Mouse (Mus musculus) lung, postnatal 4 days (tissue): Measurements from ENCODE around the gene Lcn2.
"Not testable (repeated sequence)": the region's sequence is repeated elsewhere in the genome, so short reads cannot be mapped to it uniquely, and the experiment has no call there.

Experiments used
- DNase-seq, 2 experiments: peaks; one replicate each; pipeline ENCODE4 v3.0.0; 2021

The Lcn2 gene

GRCm38 (mm10) chr2:32363376-32364106, 24.5 kb downstream of the Lcn2 start:
- peak; percentile 53 to 68 for DNase-seq

GRCm38 (mm10) chr2:32362817-32363340, 25.2 kb downstream of the Lcn2 start:
- peak; percentile 96 for DNase-seq

- not testable (repeated sequence) for DNase-seq
Measured at GRCm38 (mm10) chr2:32362274-32362673, 25.8 kb downstream of the Lcn2 start.

GRCm38 (mm10) chr2:32361437-32361836, 26.6 kb downstream of the Lcn2 start:
- peak; percentile 78 to 81 for DNase-seq

GRCm38 (mm10) chr2:32360741-32361140, 27.3 kb downstream of the Lcn2 start:
- peak; percentile 69 to 73 for DNase-seq

GRCm38 (mm10) chr2:32358381-32358780, 29.7 kb downstream of the Lcn2 start:
- no peak for DNase-seq

- no peak for DNase-seq
Measured at GRCm38 (mm10) chr2:32357710-32358109, 30.3 kb downstream of the Lcn2 start.

- no peak for DNase-seq
Measured at GRCm38 (mm10) chr2:32356216-32356615, 31.8 kb downstream of the Lcn2 start.

- DNase-seq = no peak
Measured at GRCm38 (mm10) chr2:32354336-32354895, 33.6 kb downstream of the Lcn2 start.

- DNase-seq = no peak
Measured at GRCm38 (mm10) chr2:32353836-32354235, 34.2 kb downstream of the Lcn2 start.

- peak; percentile 92 to 95 for DNase-seq
Measured at GRCm38 (mm10) chr2:32353007-32353542, 35.0 kb downstream of the Lcn2 start, which contains the start of gene Dnm1. Gene Dnm1, minus strand, starts transcription at chr2:32353338.

GRCm38 (mm10) chr2:32352151-32353006, 35.7 kb downstream of the Lcn2 start, which contains the start of gene Ciz1:
Gene Ciz1, plus strand, starts transcription at chr2:32352327.
- DNase-seq = peak in 1 of 2 experiments; percentile 24

GRCm38 (mm10) chr2:32351471-32351961, 36.5 kb downstream of the Lcn2 start:
- no peak for DNase-seq

- no peak for DNase-seq
Measured at GRCm38 (mm10) chr2:32350471-32351051, 37.5 kb downstream of the Lcn2 start.

GRCm38 (mm10) chr2:32349625-32350255, 38.3 kb downstream of the Lcn2 start:
- no peak for DNase-seq

GRCm38 (mm10) chr2:32348311-32348710, 39.7 kb downstream of the Lcn2 start:
- no peak for DNase-seq

GRCm38 (mm10) chr2:32347019-32347418, 41.0 kb downstream of the Lcn2 start:
- DNase-seq = no peak

- no peak for DNase-seq
Measured at GRCm38 (mm10) chr2:32344598-32345321, 43.3 kb downstream of the Lcn2 start.

GRCm38 (mm10) chr2:32344056-32344455, 44.0 kb downstream of the Lcn2 start:
- no peak for DNase-seq

GRCm38 (mm10) chr2:32343351-32343671, 44.7 kb downstream of the Lcn2 start:
- no peak for DNase-seq
